Comparison of ENCODE assay signal across 19 mouse cellular contexts in genomic region chr3:101181958-101182357, GRCm38 (mm10).
"Had no signal": no experiment of that assay in that cellular context is flagged by ENCODE, and none has a peak within 500 bp of the region (broad histone marks: within the 10 kb centered on the region; RNA-seq: fewer than 3 reads in every experiment).

No protein-coding gene starts in this region.

- H3K9me3 ChIP-seq: limb, embryonic 10.5 days; liver, embryonic 12.5 days; liver, embryonic 15.5 days; lung, embryonic 15.5 days had no signal

- H3K4me3 ChIP-seq: kidney, embryonic 15.5 days; layer of hippocampus, adult 2 months; limb, embryonic 10.5 days; limb, embryonic 13.5 days; liver, embryonic 12.5 days; liver, embryonic 15.5 days; lung, embryonic 15.5 days; megakaryocyte, embryonic 14.5 days; midbrain, embryonic 10.5 days had no signal

- ATAC-seq: liver, embryonic 12.5 days had no signal

- H3K9ac ChIP-seq: kidney, embryonic 15.5 days; limb, embryonic 13.5 days; liver, embryonic 12.5 days; liver, embryonic 15.5 days; lung, embryonic 15.5 days had no signal

- H3K27ac ChIP-seq: kidney, embryonic 15.5 days; layer of hippocampus, adult 2 months; limb, embryonic 10.5 days; limb, embryonic 13.5 days; liver, embryonic 12.5 days; liver, embryonic 15.5 days; lung, embryonic 15.5 days; midbrain, embryonic 10.5 days had no signal

- H3K36me3 ChIP-seq: kidney, embryonic 15.5 days; limb, embryonic 10.5 days; limb, embryonic 13.5 days; liver, embryonic 12.5 days; liver, embryonic 15.5 days; lung, embryonic 15.5 days; midbrain, embryonic 10.5 days had no signal

- H3K4me1 ChIP-seq: kidney, embryonic 15.5 days; limb, embryonic 10.5 days; limb, embryonic 13.5 days; liver, embryonic 12.5 days; liver, embryonic 15.5 days; lung, embryonic 15.5 days; megakaryocyte, embryonic 14.5 days; midbrain, embryonic 10.5 days had no signal

- DNase-seq: kidney, postnatal 10 days; kidney, postnatal 36 days; layer of hippocampus, adult 9-11 months; liver; lung, adult 18-20 months; lung, postnatal 10 days; lung, postnatal 36 days; midbrain, embryonic 14.5 days; thymus, adult 18-20 months; thymus, postnatal 36 days had no signal

- H3K4me2 ChIP-seq: kidney, embryonic 15.5 days; limb, embryonic 13.5 days; liver, embryonic 12.5 days; liver, embryonic 15.5 days; lung, embryonic 15.5 days had no signal

- H3K27me3 ChIP-seq: kidney, embryonic 15.5 days; limb, embryonic 13.5 days; liver, embryonic 12.5 days; liver, embryonic 15.5 days; lung, embryonic 15.5 days; megakaryocyte, embryonic 14.5 days had no signal
